Mouse (Mus musculus): Measurements from ENCODE around the gene Slc12a9. TPM values are rescaled to one million over a fixed set of nuclear protein-coding genes. Genes with fewer than 3 reads are reported as not detected.

Slc12a9 gene
- polyA plus RNA-seq, 1 experiment: 24.1 TPM

DNA sequence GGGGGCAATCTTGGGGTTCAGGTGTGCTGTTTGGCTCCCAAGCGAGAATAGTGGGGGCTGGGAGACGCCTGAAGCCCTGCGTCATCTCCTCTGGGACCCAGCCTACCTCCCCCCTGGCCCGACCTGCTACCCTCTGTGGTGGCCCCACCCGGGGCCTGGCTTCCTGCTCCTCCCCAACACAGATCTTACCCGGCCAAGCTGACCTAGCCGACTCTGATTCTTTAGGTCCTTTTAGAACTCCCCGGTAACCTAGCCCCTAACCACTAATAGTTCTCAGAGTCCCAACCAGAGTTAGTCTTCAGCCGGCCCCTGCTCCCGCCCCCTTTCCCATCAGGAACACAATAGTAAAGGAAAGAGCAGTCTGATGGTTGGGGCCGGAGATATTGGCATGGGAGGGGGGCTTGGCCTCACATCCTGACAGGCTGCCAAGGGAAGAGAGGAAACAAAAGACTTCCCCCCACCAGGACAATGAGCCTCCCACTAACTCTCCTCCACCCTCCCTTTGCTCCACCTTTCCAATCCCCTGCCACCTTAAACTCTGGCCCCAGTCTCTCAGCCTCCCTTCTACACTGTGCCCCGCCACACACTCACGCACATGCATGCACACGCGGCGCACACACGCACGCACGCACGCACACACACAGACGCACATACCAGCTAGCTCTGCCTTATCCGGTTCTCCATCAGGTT, 6.0 kb upstream of the Slc12a9 start:
- H3K4me3 ChIP-seq (replicated peaks; ENCODE audit: extremely low read depth, low read depth, low read length): peak overlapping the region; percentile 60
- H3K4me1 ChIP-seq (ENCODE audit: control insufficient read depth, insufficient read depth, low read length): peaks cover 5% of the 10 kb centered on the region
- 17% methylated on average over 22 of the region's 22 CpGs for WGBS
- TF ChIP-seq POLR2A (IDR thresholded peaks at IDR 0.05; ENCODE audit: borderline replicate concordance, extremely low read depth, low read depth, low read length) (0 out of 2 replicates have a peak, but pooled peaks have one; percentile 23), CTCF (IDR thresholded peaks at IDR 0.05; ENCODE audit: insufficient read depth, low read length) (no peak)
- peak; percentile 46 for DNase-seq

DNA sequence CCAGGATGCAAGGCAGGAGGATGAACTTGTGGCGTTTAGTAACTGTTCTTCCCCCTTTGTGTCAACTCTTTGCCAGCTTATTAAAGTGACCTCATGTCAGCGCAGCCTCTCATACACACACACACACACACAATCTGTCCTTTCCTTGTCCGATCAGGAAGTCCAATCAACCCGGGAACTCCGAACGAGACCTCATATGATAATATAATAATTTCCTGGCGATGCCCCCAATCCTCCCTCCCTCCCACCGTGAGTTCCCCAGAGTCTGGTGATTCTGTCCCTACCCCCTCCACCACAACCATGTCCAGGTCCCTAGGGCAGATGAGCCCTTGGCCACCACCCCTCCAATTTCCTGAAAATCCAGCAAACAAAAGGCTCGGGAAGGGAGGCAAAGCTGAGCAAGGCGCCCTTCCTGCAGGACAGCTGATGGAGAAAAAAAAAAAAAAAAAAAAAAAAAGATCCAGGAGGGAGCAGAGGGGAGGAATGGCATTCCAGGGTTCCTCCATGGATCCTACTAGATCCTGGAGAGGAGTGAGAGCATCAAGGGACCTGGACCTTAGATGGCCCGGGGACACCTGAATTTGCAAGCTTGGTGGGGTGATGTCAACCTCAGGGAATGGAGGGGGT, 5.4 kb upstream of the Slc12a9 start:
- peak overlapping the region; percentile 78 for H3K4me3 ChIP-seq (replicated peaks; ENCODE audit: extremely low read depth, low read depth, low read length)
- TF ChIP-seq CTCF (IDR thresholded peaks at IDR 0.05; ENCODE audit: insufficient read depth, low read length): no peak
- TF ChIP-seq POLR2A (IDR thresholded peaks at IDR 0.05; ENCODE audit: borderline replicate concordance, extremely low read depth, low read depth, low read length): peak; percentile 17; the same call in 1 of the 2 replicates
- H3K4me1 ChIP-seq (ENCODE audit: control insufficient read depth, insufficient read depth, low read length): peaks cover 5% of the 10 kb centered on the region
- DNase-seq: no peak
- WGBS: under 1% methylated on average over 11 of the region's 11 CpGs

DNA sequence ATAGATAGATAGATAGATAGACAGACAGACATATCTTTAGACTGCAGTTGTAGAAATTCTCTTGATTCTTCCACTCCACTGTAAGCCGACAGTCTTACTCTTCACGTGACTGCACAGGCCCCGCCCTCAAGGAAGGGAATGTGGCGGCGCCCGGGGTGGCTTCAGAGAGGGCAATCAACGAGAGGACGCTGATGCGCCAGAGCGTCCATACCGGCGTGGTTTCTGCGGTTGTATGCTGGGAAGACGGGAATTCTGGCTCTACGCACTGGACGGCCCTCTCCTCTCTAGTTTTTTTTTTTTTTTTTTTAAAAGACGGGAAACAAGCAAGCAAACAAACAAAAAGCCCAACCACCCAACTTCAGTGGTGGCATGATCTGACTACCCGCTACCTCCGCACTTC, 4.9 kb upstream of the Slc12a9 start:
- DNase-seq: peak; percentile 83
- peak overlapping the region; percentile 78 for H3K4me3 ChIP-seq (replicated peaks; ENCODE audit: extremely low read depth, low read depth, low read length)
- H3K4me1 ChIP-seq (ENCODE audit: control insufficient read depth, insufficient read depth, low read length): peaks cover 5% of the 10 kb centered on the region
- TF ChIP-seq POLR2A (IDR thresholded peaks at IDR 0.05; ENCODE audit: borderline replicate concordance, extremely low read depth, low read depth, low read length) (peak; percentile 77; the same call in 1 of the 2 replicates), CTCF (IDR thresholded peaks at IDR 0.05; ENCODE audit: insufficient read depth, low read length) (no peak)
- under 1% methylated on average over 19 of the region's 19 CpGs for WGBS

DNA sequence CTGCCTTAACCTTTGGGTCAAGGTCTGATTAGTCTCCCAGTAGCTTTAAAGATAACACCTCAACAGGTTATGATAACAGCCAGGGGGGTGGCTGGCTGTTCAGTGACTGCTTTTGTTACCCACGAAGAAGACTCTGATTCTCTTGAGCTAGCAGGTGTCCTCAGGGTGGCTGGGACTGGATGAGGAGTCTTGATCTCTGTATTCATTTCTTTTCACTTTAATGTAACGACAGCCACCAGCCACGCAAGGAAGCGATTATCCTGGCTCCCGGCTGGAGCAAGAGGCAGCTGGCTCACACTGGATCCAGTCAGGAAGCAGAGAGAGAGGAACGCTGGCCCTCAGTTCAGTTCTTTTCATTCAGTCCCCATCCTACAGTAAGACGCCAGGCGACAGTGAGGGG, 3.8 kb upstream of the Slc12a9 start:
- 49% methylated on average over 8 of the region's 8 CpGs for WGBS
- no peak for DNase-seq
- Histone ChIP-seq H3K4me3 (replicated peaks; ENCODE audit: extremely low read depth, low read depth, low read length) (no peak overlapping the region), H3K4me1 (ENCODE audit: control insufficient read depth, insufficient read depth, low read length) (peaks cover 5% of the 10 kb centered on the region)
- TF ChIP-seq CTCF (IDR thresholded peaks at IDR 0.05; ENCODE audit: insufficient read depth, low read length): no peak

DNA sequence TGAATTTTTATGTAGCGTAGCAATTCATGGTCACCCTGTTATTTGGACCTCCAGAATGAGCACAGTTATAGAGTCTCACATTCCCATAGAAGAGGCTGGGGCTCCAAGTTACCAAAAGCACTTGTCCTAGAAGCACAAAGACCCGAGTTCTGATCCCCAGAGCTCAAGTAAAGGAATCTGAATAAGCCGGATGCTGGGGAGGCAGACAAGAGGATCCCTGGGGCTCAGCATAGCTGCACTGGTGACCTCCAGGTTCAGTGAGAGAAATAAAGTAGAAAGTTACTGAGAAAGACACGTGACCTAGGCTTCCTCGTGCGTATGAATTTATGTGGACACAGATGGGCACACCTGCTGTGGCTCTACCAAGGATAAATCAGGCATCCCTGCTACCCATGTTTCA, 1.7 kb upstream of the Slc12a9 start:
- Histone ChIP-seq H3K4me3 (replicated peaks; ENCODE audit: extremely low read depth, low read depth, low read length) (no peak overlapping the region), H3K4me1 (ENCODE audit: control insufficient read depth, insufficient read depth, low read length) (peaks cover 5% of the 10 kb centered on the region; the same call in 1 of the 2 replicates)
- no peak for DNase-seq
- 80% methylated on average over 6 of the region's 6 CpGs for WGBS
- TF ChIP-seq POLR2A (IDR thresholded peaks at IDR 0.05; ENCODE audit: borderline replicate concordance, extremely low read depth, low read depth, low read length): no peak
- TF ChIP-seq CTCF (IDR thresholded peaks at IDR 0.05; ENCODE audit: insufficient read depth, low read length): no peak

DNA sequence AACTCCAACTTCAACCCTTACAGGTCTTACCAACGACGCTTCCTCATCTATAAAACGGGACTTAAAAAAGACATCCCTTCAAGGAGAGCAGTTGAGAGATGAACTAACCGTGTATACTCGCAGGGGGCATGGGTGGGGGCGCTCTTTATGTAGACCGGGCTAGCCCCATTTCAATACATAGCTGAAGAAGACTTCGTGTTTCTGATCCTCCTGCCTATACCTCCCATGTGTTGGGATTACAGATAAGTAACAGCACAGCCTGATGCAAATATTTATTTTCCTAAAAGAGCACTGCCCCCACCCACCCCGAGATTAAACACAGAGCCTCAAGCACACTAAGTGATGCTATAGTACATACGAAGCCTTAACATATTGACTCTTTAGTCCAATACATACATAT, 920 bp upstream of the Slc12a9 start:
- 34% methylated on average over 10 of the region's 10 CpGs for WGBS
- no peak for DNase-seq
- Histone ChIP-seq H3K4me1 (ENCODE audit: control insufficient read depth, insufficient read depth, low read length) (no peaks in the 10 kb centered on the region), H3K4me3 (replicated peaks; ENCODE audit: extremely low read depth, low read depth, low read length) (no peak overlapping the region)
- TF ChIP-seq CTCF (IDR thresholded peaks at IDR 0.05; ENCODE audit: insufficient read depth, low read length): no peak
- no peak for TF ChIP-seq POLR2A (IDR thresholded peaks at IDR 0.05; ENCODE audit: borderline replicate concordance, extremely low read depth, low read depth, low read length)

DNA sequence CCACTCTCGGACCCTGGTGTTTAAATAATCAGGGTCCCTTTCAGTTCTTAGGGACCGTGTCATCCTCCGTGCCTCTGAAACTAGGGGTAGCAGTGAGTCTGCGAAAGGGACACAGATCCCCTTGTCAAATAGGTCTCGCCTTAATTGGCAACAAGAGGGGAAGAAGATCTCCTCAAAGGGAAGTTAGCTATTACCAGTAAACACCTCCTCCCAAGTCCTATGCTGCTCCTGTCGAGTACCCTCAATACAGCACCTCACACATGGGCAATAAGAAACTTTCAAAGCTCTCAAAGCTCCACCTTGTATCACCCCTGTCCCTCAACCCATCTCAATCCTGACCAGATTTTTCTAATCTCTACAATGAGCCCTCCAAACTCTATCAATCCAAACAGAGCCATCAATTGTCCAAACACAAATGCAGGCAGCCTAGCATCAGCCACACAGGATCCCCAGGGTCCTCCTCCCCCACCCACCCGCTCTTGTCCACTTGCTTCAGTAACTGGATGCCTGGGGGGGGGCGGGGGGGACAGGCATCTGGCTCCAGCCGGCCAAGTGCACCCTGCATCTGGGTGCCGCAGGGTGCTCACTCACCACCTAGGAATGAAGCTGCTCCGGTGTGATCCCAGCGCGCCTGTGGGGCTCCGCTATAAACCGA, 413 bp downstream of the Slc12a9 start:
- TF ChIP-seq POLR2A (IDR thresholded peaks at IDR 0.05; ENCODE audit: borderline replicate concordance, extremely low read depth, low read depth, low read length) (no peak), CTCF (IDR thresholded peaks at IDR 0.05; ENCODE audit: insufficient read depth, low read length) (no peak)
- DNase-seq: no peak
- WGBS: 15% methylated on average over 15 of the region's 15 CpGs
- H3K4me3 ChIP-seq (replicated peaks; ENCODE audit: extremely low read depth, low read depth, low read length): peak overlapping the region; percentile 73
- H3K4me1 ChIP-seq (ENCODE audit: control insufficient read depth, insufficient read depth, low read length): no peaks in the 10 kb centered on the region

DNA sequence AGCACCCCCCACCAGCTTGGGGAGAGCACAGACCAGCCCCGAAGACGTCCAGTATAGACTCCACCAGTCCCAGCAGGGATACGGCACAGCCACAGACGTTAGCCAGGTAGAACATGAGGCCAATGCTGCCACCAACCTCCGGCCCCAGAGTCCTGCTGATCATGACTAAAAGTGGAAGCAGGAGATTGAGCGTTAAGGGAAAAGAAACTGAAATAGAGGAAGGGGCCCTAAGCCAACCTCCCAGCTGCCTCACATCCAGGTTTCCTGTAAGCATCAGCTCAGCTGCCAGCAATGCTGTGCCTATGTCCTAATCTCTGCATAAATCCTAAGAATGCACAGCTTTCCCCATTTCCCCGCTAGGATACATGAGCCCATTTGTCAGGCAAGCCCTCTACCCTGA, 2.5 kb downstream of the Slc12a9 start:
- DNase-seq: no peak
- Histone ChIP-seq H3K4me1 (ENCODE audit: control insufficient read depth, insufficient read depth, low read length) (no peaks in the 10 kb centered on the region), H3K4me3 (replicated peaks; ENCODE audit: extremely low read depth, low read depth, low read length) (no peak overlapping the region)
- WGBS: 80% methylated on average over 7 of the region's 7 CpGs
- no peak for TF ChIP-seq POLR2A (IDR thresholded peaks at IDR 0.05; ENCODE audit: borderline replicate concordance, extremely low read depth, low read depth, low read length)
- TF ChIP-seq CTCF (IDR thresholded peaks at IDR 0.05; ENCODE audit: insufficient read depth, low read length): no peak

DNA sequence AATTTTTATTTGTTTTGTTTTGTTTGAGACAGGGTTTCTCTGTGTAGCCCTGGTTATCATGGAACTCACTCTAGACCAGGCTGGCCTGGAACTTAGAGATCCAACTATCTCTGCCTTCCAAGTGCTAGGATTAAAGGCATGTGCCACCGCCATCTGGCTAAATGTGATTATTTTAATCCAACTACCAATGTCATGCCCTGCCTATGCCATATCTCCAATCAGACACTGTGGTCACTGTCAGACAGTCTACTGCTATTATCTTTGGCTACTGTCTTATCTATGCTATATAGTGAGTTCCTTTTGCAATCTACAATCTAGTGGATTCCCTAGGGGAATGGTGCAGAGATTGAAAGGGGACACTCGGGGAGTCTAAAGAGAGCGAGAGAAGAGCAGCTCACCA, 12.4 kb downstream of the Slc12a9 start:
- no peak overlapping the region for H3K4me3 ChIP-seq (replicated peaks; ENCODE audit: extremely low read depth, low read depth, low read length)
- 95% methylated on average over 3 of the region's 3 CpGs for WGBS
- DNase-seq: no peak
- H3K4me1 ChIP-seq (ENCODE audit: control insufficient read depth, insufficient read depth, low read length): no peaks in the 10 kb centered on the region
- TF ChIP-seq CTCF (IDR thresholded peaks at IDR 0.05; ENCODE audit: insufficient read depth, low read length) (no peak), POLR2A (IDR thresholded peaks at IDR 0.05; ENCODE audit: borderline replicate concordance, extremely low read depth, low read depth, low read length) (no peak)
